Mouse (Mus musculus): Measurements from ENCODE around the gene Phf10. TPM values are rescaled to one million over a fixed set of nuclear protein-coding genes. Genes with fewer than 3 reads are reported as not detected.

Gene Phf10
- polyA plus RNA-seq, 1 experiment from 2014 or later = 22.6 TPM

DNA sequence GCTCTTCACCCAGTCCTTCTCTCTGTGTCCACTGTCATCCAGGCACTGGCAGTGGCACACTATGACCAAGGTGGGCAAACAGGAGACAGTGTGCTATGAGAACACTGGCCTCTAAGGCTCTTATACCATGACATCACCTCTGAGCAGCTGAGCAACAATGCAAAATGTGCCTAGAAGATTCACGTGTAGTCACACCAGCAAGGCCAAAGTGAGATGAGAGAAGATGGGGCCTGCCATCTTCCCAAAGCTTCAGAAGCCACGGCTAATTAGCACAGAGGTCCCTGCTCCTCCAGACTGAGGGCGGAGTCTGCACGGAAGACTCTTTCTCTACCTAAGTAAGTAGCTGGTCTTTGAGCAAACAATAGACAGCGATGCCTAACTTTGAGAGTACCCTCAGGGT, 32.4 kb downstream of the Phf10 start:
- no peaks in the 10 kb centered on the region for H3K9me3 ChIP-seq (ENCODE audit: control insufficient read depth, low read length)
- H3K4me2 ChIP-seq (replicated peaks) = no peak overlapping the region
- no peaks in the 10 kb centered on the region for H3K36me3 ChIP-seq (replicated peaks; ENCODE audit: control insufficient read depth, insufficient read depth)
- DNase-seq (ENCODE audit: low spot score) (no peak), ATAC-seq (ENCODE audit: low FRiP score) (no peak)
- WGBS = 74% methylated on average over 5 of the region's 5 CpGs
- H3K27me3 ChIP-seq (ENCODE audit: control insufficient read depth, insufficient read depth, low read length) = no peaks in the 10 kb centered on the region
- H3K27ac ChIP-seq = no peak overlapping the region
- no peak overlapping the region for H3K4me3 ChIP-seq (replicated peaks; ENCODE audit: low read length)
- no peaks in the 10 kb centered on the region for H3K4me1 ChIP-seq (replicated peaks; ENCODE audit: control insufficient read depth, insufficient read depth, low read length)
- H3K9ac ChIP-seq = no peak overlapping the region

DNA sequence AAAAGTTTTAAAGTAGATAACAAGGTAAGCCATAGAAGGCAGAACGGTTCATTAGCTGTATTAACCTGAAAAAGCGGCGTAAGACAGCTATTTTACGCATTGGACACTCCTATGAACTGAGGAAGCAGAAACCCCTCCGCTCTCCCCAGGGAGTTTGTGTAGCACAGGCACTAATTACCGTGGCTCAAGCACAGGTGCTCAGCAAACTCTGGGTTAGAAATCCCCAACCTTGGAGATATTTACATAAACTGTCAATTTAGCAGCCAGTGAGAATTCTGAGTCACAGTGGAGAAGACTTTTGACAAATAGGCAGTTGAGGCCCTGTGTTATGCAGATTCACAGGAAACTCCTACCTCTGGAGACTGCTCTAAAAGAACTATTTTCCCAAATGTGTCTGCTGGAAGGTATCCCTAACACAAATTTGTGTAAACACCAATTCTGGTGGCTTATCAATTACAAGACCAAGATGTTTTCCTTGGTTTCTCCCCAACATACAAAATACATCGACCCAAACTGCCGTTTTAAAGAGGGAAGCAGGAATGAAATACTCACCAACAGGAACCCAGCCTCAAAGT, 33.3 kb downstream of the Phf10 start:
- 84% methylated on average over 8 of the region's 8 CpGs for WGBS
- no peaks in the 10 kb centered on the region for H3K9me3 ChIP-seq (ENCODE audit: control insufficient read depth, low read length)

DNA sequence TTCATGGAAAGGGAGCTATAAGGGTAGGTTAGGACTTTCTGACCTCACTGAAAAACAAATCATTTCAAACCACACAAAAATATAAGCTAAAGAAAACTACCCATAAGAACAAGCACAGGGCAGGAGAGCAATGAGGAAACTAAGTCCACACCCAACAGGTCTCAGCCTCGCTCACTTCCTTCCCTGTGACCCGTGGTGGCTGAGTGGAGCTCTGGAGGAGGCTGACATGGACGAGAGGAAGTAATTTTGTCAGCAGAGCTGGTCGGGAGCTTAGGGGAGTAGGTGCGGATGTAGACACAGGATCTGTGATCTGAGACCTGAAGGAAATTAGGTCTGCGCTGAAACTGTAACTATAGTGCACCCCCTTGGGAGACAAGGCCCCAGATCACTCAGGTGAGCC, 39.5 kb downstream of the Phf10 start:
- no peak overlapping the region for H3K9ac ChIP-seq
- no peak for DNase-seq (ENCODE audit: low spot score)
- 78% methylated on average over 6 of the region's 6 CpGs for WGBS
- no peaks in the 10 kb centered on the region for H3K9me3 ChIP-seq (ENCODE audit: control insufficient read depth, low read length)
- no peak overlapping the region for H3K4me2 ChIP-seq (replicated peaks)
- no peak overlapping the region for H3K27ac ChIP-seq
- no peaks in the 10 kb centered on the region for H3K36me3 ChIP-seq (replicated peaks; ENCODE audit: control insufficient read depth, insufficient read depth)
- ATAC-seq (ENCODE audit: low FRiP score) = no peak
- no peak overlapping the region for H3K4me3 ChIP-seq (replicated peaks; ENCODE audit: low read length)
- no peaks in the 10 kb centered on the region for H3K4me1 ChIP-seq (replicated peaks; ENCODE audit: control insufficient read depth, insufficient read depth, low read length)
- H3K27me3 ChIP-seq (ENCODE audit: control insufficient read depth, insufficient read depth, low read length) = no peaks in the 10 kb centered on the region

More for the DNA sequence above, 33.3 kb downstream of the Phf10 start:
- Histone ChIP-seq H3K36me3 (replicated peaks; ENCODE audit: control insufficient read depth, insufficient read depth) (no peaks in the 10 kb centered on the region), H3K27ac (no peak overlapping the region), H3K9ac (no peak overlapping the region), H3K4me2 (replicated peaks) (no peak overlapping the region), H3K4me1 (replicated peaks; ENCODE audit: control insufficient read depth, insufficient read depth, low read length) (no peaks in the 10 kb centered on the region), H3K4me3 (replicated peaks; ENCODE audit: low read length) (no peak overlapping the region), H3K27me3 (ENCODE audit: control insufficient read depth, insufficient read depth, low read length) (no peaks in the 10 kb centered on the region)
- no peak for ATAC-seq (ENCODE audit: low FRiP score)
- DNase-seq (ENCODE audit: low spot score) = no peak

DNA sequence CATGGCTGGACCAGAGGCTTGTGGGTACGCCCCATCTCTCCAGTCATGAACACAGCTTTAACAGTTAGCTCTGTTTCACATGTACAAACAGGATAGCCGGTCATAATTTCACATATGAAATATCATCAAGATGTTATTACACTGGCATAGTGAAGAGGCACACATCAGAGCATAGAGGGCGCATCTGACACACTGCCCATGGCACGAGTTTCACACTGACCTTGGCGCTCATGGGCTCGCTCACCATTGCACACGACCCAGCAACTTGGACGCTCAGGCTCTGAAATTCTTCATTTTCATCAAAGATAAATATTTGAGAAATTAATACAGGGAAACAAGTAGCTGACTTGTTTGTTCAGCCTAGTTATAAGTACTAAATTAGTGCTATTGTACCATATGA, 43.2 kb downstream of the Phf10 start:
- H3K9ac ChIP-seq = no peak overlapping the region
- WGBS = 94% methylated on average over 8 of the region's 8 CpGs
- ATAC-seq (ENCODE audit: low FRiP score) = no peak
- H3K9me3 ChIP-seq (ENCODE audit: control insufficient read depth, low read length) = no peaks in the 10 kb centered on the region
- no peaks in the 10 kb centered on the region for H3K4me1 ChIP-seq (replicated peaks; ENCODE audit: control insufficient read depth, insufficient read depth, low read length)
- no peak for DNase-seq (ENCODE audit: low spot score)
- H3K36me3 ChIP-seq (replicated peaks; ENCODE audit: control insufficient read depth, insufficient read depth) = no peaks in the 10 kb centered on the region
- no peaks in the 10 kb centered on the region for H3K27me3 ChIP-seq (ENCODE audit: control insufficient read depth, insufficient read depth, low read length)
- H3K4me2 ChIP-seq (replicated peaks) = no peak overlapping the region
- H3K4me3 ChIP-seq (replicated peaks; ENCODE audit: low read length) = no peak overlapping the region
- no peak overlapping the region for H3K27ac ChIP-seq

DNA sequence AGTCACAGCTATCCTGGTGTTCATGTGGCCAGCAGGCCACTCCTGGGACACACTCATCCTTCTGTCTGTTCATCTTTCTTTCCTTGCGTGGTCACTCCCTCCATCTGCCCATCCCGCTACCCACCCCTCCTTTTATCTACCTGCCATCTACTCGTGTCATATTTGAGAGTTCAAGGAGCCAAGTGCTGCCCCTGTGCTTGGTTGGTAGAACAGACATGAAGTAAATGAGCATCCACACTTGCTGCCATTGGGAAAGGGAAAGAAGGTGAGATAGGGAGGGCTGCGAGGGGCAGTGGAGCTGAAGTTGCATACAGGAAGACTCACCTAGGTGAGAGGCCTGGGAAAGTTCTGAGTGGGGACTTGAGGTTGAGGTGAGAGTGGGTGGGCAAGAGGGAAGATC, 46.7 kb downstream of the Phf10 start:
- H3K27me3 ChIP-seq (ENCODE audit: control insufficient read depth, insufficient read depth, low read length) = no peaks in the 10 kb centered on the region
- 86% methylated on average over 4 of the region's 4 CpGs for WGBS

DNA sequence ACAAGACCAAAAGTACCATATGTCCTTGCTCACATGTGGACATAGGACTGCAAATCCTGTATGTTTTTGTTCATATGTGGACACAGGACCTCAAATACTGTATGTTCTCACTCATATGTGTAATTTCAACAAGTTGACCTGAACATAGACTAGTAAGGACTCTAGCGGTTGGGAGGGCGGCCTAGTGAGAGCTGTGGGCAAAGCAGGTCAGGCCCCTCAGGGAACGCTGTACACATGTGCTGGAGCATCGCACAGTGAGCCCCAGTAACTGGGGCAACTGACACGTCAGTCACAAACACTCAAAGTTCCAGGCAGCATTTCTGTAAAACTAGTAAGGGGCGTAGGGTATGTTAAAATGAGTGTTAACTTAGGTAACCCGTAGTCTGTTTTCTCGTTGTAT, 48.1 kb downstream of the Phf10 start:
- DNase-seq (ENCODE audit: low spot score) (no peak), ATAC-seq (ENCODE audit: low FRiP score) (no peak)
- no peak overlapping the region for H3K27ac ChIP-seq
- 85% methylated on average over 8 of the region's 8 CpGs for WGBS
- H3K4me3 ChIP-seq (replicated peaks; ENCODE audit: low read length) = no peak overlapping the region
- no peaks in the 10 kb centered on the region for H3K27me3 ChIP-seq (ENCODE audit: control insufficient read depth, insufficient read depth, low read length)
- no peaks in the 10 kb centered on the region for H3K36me3 ChIP-seq (replicated peaks; ENCODE audit: control insufficient read depth, insufficient read depth)
- H3K4me2 ChIP-seq (replicated peaks) = no peak overlapping the region
- H3K9me3 ChIP-seq (ENCODE audit: control insufficient read depth, low read length) = no peaks in the 10 kb centered on the region
- H3K4me1 ChIP-seq (replicated peaks; ENCODE audit: control insufficient read depth, insufficient read depth, low read length) = no peaks in the 10 kb centered on the region
- no peak overlapping the region for H3K9ac ChIP-seq

More for the DNA sequence above, 46.7 kb downstream of the Phf10 start:
- DNase-seq (ENCODE audit: low spot score) (no peak), ATAC-seq (ENCODE audit: low FRiP score) (no peak)
- no peak overlapping the region for H3K4me3 ChIP-seq (replicated peaks; ENCODE audit: low read length)
- no peak overlapping the region for H3K4me2 ChIP-seq (replicated peaks)
- no peak overlapping the region for H3K27ac ChIP-seq
- no peak overlapping the region for H3K9ac ChIP-seq
- no peaks in the 10 kb centered on the region for H3K4me1 ChIP-seq (replicated peaks; ENCODE audit: control insufficient read depth, insufficient read depth, low read length)
- no peaks in the 10 kb centered on the region for H3K9me3 ChIP-seq (ENCODE audit: control insufficient read depth, low read length)
- H3K36me3 ChIP-seq (replicated peaks; ENCODE audit: control insufficient read depth, insufficient read depth) = no peaks in the 10 kb centered on the region

DNA sequence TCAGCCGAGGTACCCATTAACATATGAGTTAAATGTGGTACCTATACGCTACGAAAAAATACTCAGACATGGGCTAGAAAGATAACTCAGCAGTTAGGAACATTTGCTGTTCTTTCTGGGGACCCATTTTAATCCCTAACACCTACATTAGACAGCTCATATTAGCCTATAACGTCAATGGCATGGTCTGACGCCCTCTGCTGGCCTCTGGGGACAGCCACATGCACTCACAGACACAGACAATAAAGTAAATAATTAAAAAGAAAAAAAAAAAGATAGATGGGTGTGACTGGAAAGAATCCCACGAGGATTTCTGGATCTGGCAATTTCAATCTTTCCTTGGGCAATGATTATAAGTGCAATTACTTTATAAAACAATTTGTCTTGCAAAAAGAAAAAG, 48.7 kb downstream of the Phf10 start:
- no peak overlapping the region for H3K9ac ChIP-seq
- DNase-seq (ENCODE audit: low spot score) (no peak), ATAC-seq (ENCODE audit: low FRiP score) (no peak)
- H3K4me3 ChIP-seq (replicated peaks; ENCODE audit: low read length) = no peak overlapping the region
- H3K4me1 ChIP-seq (replicated peaks; ENCODE audit: control insufficient read depth, insufficient read depth, low read length) = no peaks in the 10 kb centered on the region
- H3K27ac ChIP-seq = no peak overlapping the region
- H3K36me3 ChIP-seq (replicated peaks; ENCODE audit: control insufficient read depth, insufficient read depth) = no peaks in the 10 kb centered on the region
- no peak overlapping the region for H3K4me2 ChIP-seq (replicated peaks)
- WGBS = 45% methylated on average over 6 of the region's 6 CpGs
- H3K9me3 ChIP-seq (ENCODE audit: control insufficient read depth, low read length) = no peaks in the 10 kb centered on the region
- no peaks in the 10 kb centered on the region for H3K27me3 ChIP-seq (ENCODE audit: control insufficient read depth, insufficient read depth, low read length)

DNA sequence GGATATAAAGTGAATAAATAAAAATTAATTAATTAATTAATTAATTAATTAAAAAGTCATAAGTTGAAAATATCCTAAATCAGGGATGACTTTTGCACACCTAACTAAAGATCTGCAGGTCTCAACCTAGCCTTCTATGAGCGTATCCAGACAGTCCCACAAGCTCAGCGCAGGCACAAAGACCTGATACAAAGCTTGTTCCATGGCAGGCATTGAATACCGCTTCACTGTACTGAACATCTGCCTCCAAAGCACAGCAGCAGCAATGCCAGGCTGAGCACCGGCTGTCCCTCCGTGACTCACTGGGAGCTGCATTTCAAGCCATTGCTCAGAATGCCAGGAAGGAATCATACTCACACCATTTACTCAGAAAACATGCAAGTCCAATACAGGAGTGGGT, 50.3 kb downstream of the Phf10 start:
- H3K9ac ChIP-seq = no peak overlapping the region
- H3K27me3 ChIP-seq (ENCODE audit: control insufficient read depth, insufficient read depth, low read length) = no peaks in the 10 kb centered on the region
- WGBS = 94% methylated on average over 5 of the region's 5 CpGs
- H3K36me3 ChIP-seq (replicated peaks; ENCODE audit: control insufficient read depth, insufficient read depth) = no peaks in the 10 kb centered on the region
- no peak overlapping the region for H3K4me2 ChIP-seq (replicated peaks)
- no peaks in the 10 kb centered on the region for H3K4me1 ChIP-seq (replicated peaks; ENCODE audit: control insufficient read depth, insufficient read depth, low read length)
- H3K9me3 ChIP-seq (ENCODE audit: control insufficient read depth, low read length) = no peaks in the 10 kb centered on the region
- DNase-seq (ENCODE audit: low spot score) = no peak
- no peak for ATAC-seq (ENCODE audit: low FRiP score)
- H3K4me3 ChIP-seq (replicated peaks; ENCODE audit: low read length) = no peak overlapping the region
- H3K27ac ChIP-seq = no peak overlapping the region

DNA sequence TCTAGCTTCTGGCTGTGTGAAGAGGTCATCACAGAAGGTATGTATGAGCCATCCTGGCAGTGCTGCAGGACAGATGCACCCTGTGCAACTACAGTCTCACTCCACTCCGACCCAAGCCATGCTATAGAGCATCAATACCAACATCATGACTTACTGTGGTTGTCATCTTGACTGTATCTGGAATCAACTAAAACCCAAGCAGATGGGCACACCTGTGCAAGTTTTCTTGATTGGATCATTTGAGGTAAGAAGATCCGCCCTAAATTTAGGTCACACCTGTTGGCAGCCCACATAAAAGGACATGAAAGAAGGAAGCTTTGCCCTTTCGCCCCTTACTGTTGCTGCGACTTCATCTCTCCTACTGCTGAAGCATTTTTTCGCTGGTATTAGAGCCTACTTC, 51.7 kb downstream of the Phf10 start:
- DNase-seq (ENCODE audit: low spot score) (no peak), ATAC-seq (ENCODE audit: low FRiP score) (no peak)
- no peak overlapping the region for H3K9ac ChIP-seq
- no peaks in the 10 kb centered on the region for H3K36me3 ChIP-seq (replicated peaks; ENCODE audit: control insufficient read depth, insufficient read depth)
- WGBS = 86% methylated on average over 5 of the region's 5 CpGs
- H3K9me3 ChIP-seq (ENCODE audit: control insufficient read depth, low read length) = no peaks in the 10 kb centered on the region
- H3K4me3 ChIP-seq (replicated peaks; ENCODE audit: low read length) = no peak overlapping the region
- H3K27me3 ChIP-seq (ENCODE audit: control insufficient read depth, insufficient read depth, low read length) = no peaks in the 10 kb centered on the region
- H3K4me2 ChIP-seq (replicated peaks) = no peak overlapping the region
- H3K27ac ChIP-seq = no peak overlapping the region
- H3K4me1 ChIP-seq (replicated peaks; ENCODE audit: control insufficient read depth, insufficient read depth, low read length) = no peaks in the 10 kb centered on the region

DNA sequence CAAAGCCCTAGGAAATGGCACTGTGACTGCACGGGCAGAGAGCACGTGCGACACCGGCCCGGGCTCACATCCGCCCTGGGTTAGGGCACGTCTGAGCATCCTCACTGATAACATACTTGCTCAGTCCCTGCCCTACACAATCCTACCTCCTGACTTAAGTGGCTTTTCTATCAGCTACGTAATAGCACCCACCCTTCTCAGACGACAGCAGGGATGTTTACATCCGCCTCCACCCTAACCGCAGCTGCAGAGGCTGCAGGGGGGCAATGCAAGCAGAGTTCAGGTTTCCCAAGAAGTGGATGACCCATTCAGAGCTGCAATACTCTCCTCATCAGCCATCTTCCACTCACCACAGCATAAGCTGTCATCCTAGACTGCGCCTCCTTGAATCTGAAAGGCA, 53.9 kb downstream of the Phf10 start:
- Histone ChIP-seq H3K27ac (no peak overlapping the region), H3K27me3 (ENCODE audit: control insufficient read depth, insufficient read depth, low read length) (no peaks in the 10 kb centered on the region), H3K9ac (no peak overlapping the region), H3K4me3 (replicated peaks; ENCODE audit: low read length) (no peak overlapping the region), H3K4me1 (replicated peaks; ENCODE audit: control insufficient read depth, insufficient read depth, low read length) (no peaks in the 10 kb centered on the region), H3K36me3 (replicated peaks; ENCODE audit: control insufficient read depth, insufficient read depth) (no peaks in the 10 kb centered on the region), H3K9me3 (ENCODE audit: control insufficient read depth, low read length) (no peaks in the 10 kb centered on the region), H3K4me2 (replicated peaks) (no peak overlapping the region)
- WGBS = 79% methylated on average over 12 of the region's 12 CpGs
- ATAC-seq (ENCODE audit: low FRiP score) = no peak
- DNase-seq (ENCODE audit: low spot score) = no peak

Data from hindbrain, embryonic 14.5 days (tissue).